Mouse (Mus musculus): ENCODE data around the gene Lamtor2.

Gene Lamtor2

GRCm38 (mm10) chr3:88503881-88504746 is 48.8 kb downstream of the Lamtor2 start:
- no peak for DNase-seq (ENCODE audit: low spot score)

- DNase-seq (ENCODE audit: low spot score), result no peak
Measured at GRCm38 (mm10) chr3:88503505-88503863, 49.4 kb downstream of the Lamtor2 start.

- DNase-seq (ENCODE audit: low spot score), result peak; percentile 69
Measured at GRCm38 (mm10) chr3:88502641-88503504, 50.0 kb downstream of the Lamtor2 start.

GRCm38 (mm10) chr3:88502031-88502571 is 50.8 kb downstream of the Lamtor2 start:
- no peak for DNase-seq (ENCODE audit: low spot score)

- no peak for DNase-seq (ENCODE audit: low spot score)
Measured at GRCm38 (mm10) chr3:88501366-88502030, 51.4 kb downstream of the Lamtor2 start.

- DNase-seq (ENCODE audit: low spot score), result no peak
Measured at GRCm38 (mm10) chr3:88500655-88501365, 52.1 kb downstream of the Lamtor2 start.

GRCm38 (mm10) chr3:88500087-88500486 is 52.8 kb downstream of the Lamtor2 start:
- DNase-seq (ENCODE audit: low spot score), result no peak
